9 mouse cellular contexts compared by ENCODE assay signal in genomic region chr2:38739410-38739809, GRCm38 (mm10). TPM values are rescaled to one million over a fixed set of nuclear protein-coding genes. Genes with fewer than 3 reads are reported as not detected.
A peak's percentile ranks its signal among the peaks of the same experiment; 100 is the strongest.
DNase-seq lines count a peak whose midpoint lies in the region; ATAC-seq and TF ChIP-seq lines count a peak whose summit lies in the region.
"Had no signal": no experiment of that assay in that cellular context is flagged by ENCODE, and none has a peak within 500 bp of the region (broad histone marks: within the 10 kb centered on the region; RNA-seq: fewer than 3 reads in every experiment).

No protein-coding gene starts in this region.

- H3K4me2 ChIP-seq in midbrain, embryonic 16.5 days (ENCODE audit: low read length): no peak overlapping the region

- WGBS in kidney, adult 2 months: 24% methylated on average over 7 of the region's 7 CpGs
- 41% methylated on average over 7 of the region's 7 CpGs for WGBS in limb, embryonic 10.5 days
- 12% methylated on average over 7 of the region's 7 CpGs for WGBS in midbrain, embryonic 16.5 days

- ATAC-seq in frontal cortex, adult (ENCODE audit: low TSS enrichment): peak; percentile 94
- ATAC-seq in midbrain, embryonic 16.5 days: peak; percentile 82

- no peak overlapping the region for H3K4me3 ChIP-seq in kidney, adult 2 months (ENCODE audit: insufficient read depth, low read depth, low read length)
- H3K4me3 ChIP-seq in limb, embryonic 10.5 days: no peak overlapping the region
- no peak overlapping the region for H3K4me3 ChIP-seq in midbrain, embryonic 16.5 days (ENCODE audit: low read depth, low read length)
- H3K4me3 ChIP-seq: erythroblast, embryonic 14.5 days had no signal

- no peaks in the 10 kb centered on the region for H3K9me3 ChIP-seq in limb, embryonic 10.5 days (replicated peaks)
- H3K9me3 ChIP-seq in midbrain, embryonic 16.5 days (replicated peaks; ENCODE audit: control insufficient read depth, low read length, poor library complexity, severe bottlenecking): no peaks in the 10 kb centered on the region

- H3K27me3 ChIP-seq in kidney, adult 2 months (replicated peaks; ENCODE audit: control insufficient read depth, insufficient read depth, low read length): no peaks in the 10 kb centered on the region
- no peaks in the 10 kb centered on the region for H3K27me3 ChIP-seq in limb, embryonic 10.5 days (ENCODE audit: low read depth, poor library complexity, severe bottlenecking)
- H3K27me3 ChIP-seq in midbrain, embryonic 16.5 days (ENCODE audit: control insufficient read depth, insufficient read depth, low read depth, low read length): no peaks in the 10 kb centered on the region

- H3K4me1 ChIP-seq in kidney, adult 2 months (ENCODE audit: control insufficient read depth, insufficient read depth, low read length): no peaks in the 10 kb centered on the region
- 0 out of 2 replicates have a peak, but pooled peaks cover 5% of the 10 kb centered on the region for H3K4me1 ChIP-seq in limb, embryonic 10.5 days
- H3K4me1 ChIP-seq in midbrain, embryonic 16.5 days (ENCODE audit: control insufficient read depth, insufficient read depth, low read length): peaks cover 3% of the 10 kb centered on the region; the same call in 1 of the 2 replicates

- no peak overlapping the region for H3K27ac ChIP-seq in kidney, adult 2 months (ENCODE audit: insufficient read depth, low read depth, low read length)
- H3K27ac ChIP-seq in limb, embryonic 10.5 days: no peak overlapping the region
- H3K27ac ChIP-seq in midbrain, embryonic 16.5 days (ENCODE audit: low read length): no peak overlapping the region

- TF ChIP-seq CTCF in kidney, adult 2 months (conservative IDR thresholded peaks at IDR 0.05; ENCODE audit: insufficient read depth, insufficient read length, low read depth, low read length): peak; percentile 77

- H3K9ac ChIP-seq in midbrain, embryonic 16.5 days (ENCODE audit: low read depth, low read length): no peak overlapping the region

- TF ChIP-seq POLR2A in kidney, adult 2 months (IDR thresholded peaks at IDR 0.05; ENCODE audit: low read depth, low read length): no peak

- peak; percentile 26 to 41 for DNase-seq in urinary bladder, adult 18-20 months (ENCODE audit: low spot score in 2 of 2)
- DNase-seq in urinary bladder, postnatal 10 days (ENCODE audit: low spot score): no peak
- DNase-seq in cerebellum, adult 9-10 months: peak; percentile 66
- DNase-seq in kidney, adult 2 months: peak; percentile 55
- peak; percentile 79 for DNase-seq in limb, embryonic 10.5 days (ENCODE audit: low spot score)
- peak; percentile 44 to 84 for DNase-seq in spleen, postnatal 4 days (ENCODE audit: low spot score in 2 of 2)

- H3K36me3 ChIP-seq in kidney, adult 2 months (ENCODE audit: control insufficient read depth, insufficient read depth, low read length): no peaks in the 10 kb centered on the region; the same call in 1 of the 2 replicates
- peaks cover 2% of the 10 kb centered on the region; the same call in 1 of the 2 replicates for H3K36me3 ChIP-seq in limb, embryonic 10.5 days
- no peaks in the 10 kb centered on the region for H3K36me3 ChIP-seq in midbrain, embryonic 16.5 days (ENCODE audit: control insufficient read depth, insufficient read depth, low read length)

RNA-seq across cellular contexts. Expression of gene Nr5a1, which starts 25.1 kb away (rescaled TPM):
- polyA plus RNA-seq in kidney, adult 2 months (2012; rRNA removed): 0.03 and 1.6 TPM in 2 replicates
- not detected in 2 replicates for polyA plus RNA-seq in limb, embryonic 10.5 days (2016; fragmentation: Nextera tagmentation; extraction: Ambion mirVana)
- 0.25 and 1.5 TPM in 2 replicates for polyA plus RNA-seq in midbrain, embryonic 16.5 days (2015; fragmentation: Nextera tagmentation; extraction: Ambion mirVana)
- polyA plus RNA-seq: erythroblast, embryonic 14.5 days had no signal
